Mouse (Mus musculus) gastrocnemius, adult 2 months (tissue): ENCODE measurements around the gene Tomm34. TPM values are rescaled to one million over a fixed set of nuclear protein-coding genes. Genes with fewer than 3 reads are reported as not detected.

ENCODE experiments used
- DNase-seq: peaks from one replicate; pipeline ENCODE4 v3.0.0; 2022
- H3K27ac ChIP-seq: fragments of 200-600 bp; 2 replicates; pipeline ENCODE4 v1.8.1; 2022; ENCODE audit warnings: mild to moderate bottlenecking
- H3K4me3 ChIP-seq: fragments of 200-600 bp; 2 replicates; pipeline ENCODE4 v1.8.1; 2022; ENCODE audit warnings: mild to moderate bottlenecking, moderate library complexity
- CTCF ChIP-seq: fragments of 200-600 bp; IDR thresholded peaks from 2 replicates; pipeline ENCODE4 v1.8.1; 2022; ENCODE audit warnings: antibody characterized with exemption, mild to moderate bottlenecking, moderate library complexity
- intact Hi-C: fragments of 180-260 bp; cut with DNase I; formaldehyde crosslinking; loops from one replicate; pipeline ENCODE4 v1.15.1; 2025
- long read RNA-seq, 2 experiments: library from polyadenylated mRNA; stranded (forward); transcript quantifications; one replicate each; pipeline ENCODE4 v2.0.0; 2021
- total RNA-seq, 2 experiments: library from RNA; stranded (reverse); gene quantifications; 2 replicates each; pipeline ENCODE4 v1.2.3; 2021

The Tomm34 gene
- 10 to 100 TPM; 12.5 to 16.3 TPM for total RNA-seq
- long read RNA-seq, experiment 1, transcript Tomm34-202 (7 exons, 1,923 nt), result major isoform, 17 of 23 reads
- long read RNA-seq, experiment 1, partial matches to known transcripts, result 1 of 23 reads
- long read RNA-seq, experiment 1, other reads (novel, unspliced or antisense), result 2 of 23 reads
- long read RNA-seq, experiment 2, transcript Tomm34-202 (7 exons, 1,923 nt), result major isoform, 16 of 19 reads
- long read RNA-seq, experiment 2, partial matches to known transcripts, result 1 of 19 reads
- long read RNA-seq, experiment 2, other reads (novel, unspliced or antisense), result 0 of 19 reads

DNA sequence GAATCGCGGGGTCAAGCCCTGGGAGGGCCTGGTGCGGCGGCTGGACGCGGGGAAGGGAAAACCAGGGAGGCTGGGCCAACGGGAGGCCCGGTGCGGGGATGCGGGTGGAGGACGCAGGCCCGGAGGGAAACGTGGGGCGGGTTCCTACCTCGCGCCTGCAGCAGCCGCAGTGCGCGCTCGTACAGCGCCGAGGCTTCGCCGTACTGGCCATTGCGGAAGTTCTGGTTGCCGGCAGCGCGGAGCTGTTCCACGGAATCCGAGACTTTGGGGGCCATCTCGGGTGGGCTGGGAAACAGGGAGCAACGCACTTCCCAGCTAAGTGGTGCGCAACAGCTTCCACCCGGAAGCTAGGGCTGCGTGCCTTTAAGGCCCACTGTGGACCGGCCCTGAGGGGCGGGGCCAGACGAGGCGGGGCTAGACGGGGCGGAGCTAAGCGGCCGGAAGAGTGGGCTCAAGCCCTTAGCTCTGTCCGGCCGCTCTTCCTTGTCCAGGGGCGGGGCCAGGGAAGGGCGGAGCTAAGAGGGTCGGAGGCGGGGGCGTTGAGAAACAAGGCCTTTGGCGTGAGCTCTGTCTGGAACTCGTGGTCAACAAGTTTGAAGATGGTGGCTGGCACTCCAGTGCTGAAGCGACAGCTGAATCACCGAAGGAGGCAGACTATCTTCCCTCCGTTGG, at the start of gene Tomm34:
Gene Tomm34, minus strand, starts transcription at position 405 of the 672 bp plus-strand sequence.
- no peak for TF ChIP-seq CTCF
- Histone ChIP-seq H3K4me3 (peak within 1 kb of the TSS; percentile 99), H3K27ac (peak within 1 kb of the TSS; percentile 90)
- peak; percentile 98 for DNase-seq
- intact Hi-C loops, result loop anchor here (5.0 kb wide), 1 partner anchor 74 kb away; no protein-coding TSS in a partner anchor

DNA sequence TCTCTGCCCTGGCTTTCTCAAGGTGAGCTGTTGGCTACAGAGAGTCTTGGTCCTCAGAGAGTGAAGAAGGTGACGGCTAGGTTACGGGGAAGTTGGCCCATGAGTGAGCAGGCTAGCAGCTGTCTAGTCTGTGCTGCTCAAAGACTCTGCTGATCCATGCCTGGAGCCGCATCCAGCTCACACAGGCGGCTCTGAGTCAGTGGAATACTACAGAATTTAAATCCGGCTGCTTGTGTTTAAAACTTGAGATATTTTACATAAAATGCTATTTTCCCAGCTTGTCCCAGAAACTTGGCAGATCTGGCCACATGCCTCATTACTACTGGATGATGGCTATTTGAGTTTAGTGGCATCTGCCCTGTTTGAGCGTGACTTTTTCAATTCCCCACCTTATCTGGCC, 48.5 kb upstream of the Tomm34 start:
- intact Hi-C loops, result no loop called here
- Histone ChIP-seq H3K4me3 (no peak overlapping the region), H3K27ac (no peak overlapping the region)
- no peak for DNase-seq
- no peak for TF ChIP-seq CTCF

DNA sequence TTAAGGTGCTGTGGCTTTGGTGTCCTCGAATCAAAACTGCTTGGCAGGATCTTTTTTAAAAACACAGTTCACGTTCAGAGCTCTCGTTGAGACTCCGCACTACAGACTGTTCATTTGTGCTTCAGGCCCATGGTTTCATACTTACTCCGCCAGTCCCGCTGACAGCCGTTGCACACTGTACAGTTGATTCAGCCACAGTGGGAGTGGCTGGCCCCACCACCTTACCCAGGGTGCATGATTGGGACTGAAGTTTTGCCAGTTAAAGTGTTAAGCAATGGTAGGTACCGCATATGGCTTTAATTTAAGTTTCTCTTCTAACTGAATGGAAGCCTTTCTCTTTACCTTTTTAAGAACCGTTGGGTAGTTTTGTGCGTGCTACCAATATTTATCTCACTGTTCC, 44.6 kb upstream of the Tomm34 start:
- TF ChIP-seq CTCF, result no peak
- Histone ChIP-seq H3K4me3 (no peak overlapping the region), H3K27ac (no peak overlapping the region)
- DNase-seq, result no peak
- intact Hi-C loops, result no loop called here

DNA sequence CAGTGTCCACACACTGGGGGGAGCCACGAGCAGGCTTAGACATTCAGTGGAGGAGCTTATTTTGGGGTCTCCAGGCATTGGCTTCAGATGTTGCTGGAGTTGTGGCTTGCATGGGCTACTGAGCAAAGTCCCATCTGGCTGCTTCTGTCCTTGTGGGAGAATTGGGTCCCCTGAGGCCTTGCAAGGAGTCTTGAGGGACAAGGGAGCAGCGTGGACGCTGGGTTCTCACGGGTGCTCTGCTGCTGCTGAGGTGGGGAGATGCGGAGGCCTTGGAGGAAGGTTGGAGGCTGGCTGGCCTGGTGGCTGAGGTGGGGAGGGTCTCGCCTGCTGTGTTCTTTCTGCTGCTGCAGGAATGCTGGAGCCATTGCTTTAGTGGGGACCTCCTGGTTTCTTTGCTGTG, 43.1 kb upstream of the Tomm34 start:
- no peak for DNase-seq
- intact Hi-C loops, result no loop called here
- H3K4me3 ChIP-seq, result no peak overlapping the region
- H3K27ac ChIP-seq, result no peak overlapping the region
- no peak for TF ChIP-seq CTCF

DNA sequence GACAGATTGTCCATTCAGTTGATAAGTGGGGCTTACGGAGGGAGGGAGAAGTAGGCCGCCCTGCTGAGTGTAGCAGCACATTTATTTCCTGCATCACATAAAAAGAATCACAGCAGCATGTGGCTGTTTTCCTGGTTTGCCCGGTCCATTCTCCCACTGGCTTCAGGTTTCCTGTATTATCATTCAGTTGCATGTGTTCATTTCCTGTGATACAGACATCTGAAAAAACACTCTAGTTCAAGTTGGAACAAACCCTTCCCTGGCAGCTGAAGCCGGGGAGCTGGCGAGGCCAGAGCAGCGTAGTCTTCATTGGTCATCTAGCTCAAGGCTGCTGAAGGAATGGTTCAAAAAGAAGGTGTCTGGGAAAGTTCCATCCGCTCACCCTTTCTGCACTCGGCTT, 40.6 kb upstream of the Tomm34 start:
- TF ChIP-seq CTCF, result no peak
- H3K4me3 ChIP-seq, result no peak overlapping the region
- no peak for DNase-seq
- intact Hi-C loops, result no loop called here
- H3K27ac ChIP-seq, result peak overlapping the region; percentile 54; the same call in 1 of the 2 replicates

DNA sequence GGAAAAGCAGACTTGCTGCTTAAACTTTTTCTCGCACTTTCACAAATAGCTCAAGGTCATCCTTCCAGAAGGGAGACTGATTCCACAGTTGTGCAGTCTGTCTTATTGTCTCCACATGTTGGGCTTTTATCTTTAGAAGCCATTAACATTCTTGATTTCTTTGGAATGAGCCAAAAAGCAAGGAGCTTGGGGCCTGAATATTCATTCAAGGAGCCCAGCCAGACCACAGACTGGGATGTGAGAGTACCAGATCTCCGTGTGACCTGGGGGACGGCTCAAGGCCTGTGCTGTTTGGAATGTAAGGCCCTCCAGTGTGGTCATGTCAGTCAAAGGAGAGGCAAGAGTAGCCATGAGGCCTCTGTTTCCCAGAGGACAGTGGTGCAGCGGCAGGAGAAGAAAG, 37.5 kb upstream of the Tomm34 start:
- intact Hi-C loops, result no loop called here
- peak; percentile 34 for DNase-seq
- H3K27ac ChIP-seq, result peak overlapping the region; percentile 49

DNA sequence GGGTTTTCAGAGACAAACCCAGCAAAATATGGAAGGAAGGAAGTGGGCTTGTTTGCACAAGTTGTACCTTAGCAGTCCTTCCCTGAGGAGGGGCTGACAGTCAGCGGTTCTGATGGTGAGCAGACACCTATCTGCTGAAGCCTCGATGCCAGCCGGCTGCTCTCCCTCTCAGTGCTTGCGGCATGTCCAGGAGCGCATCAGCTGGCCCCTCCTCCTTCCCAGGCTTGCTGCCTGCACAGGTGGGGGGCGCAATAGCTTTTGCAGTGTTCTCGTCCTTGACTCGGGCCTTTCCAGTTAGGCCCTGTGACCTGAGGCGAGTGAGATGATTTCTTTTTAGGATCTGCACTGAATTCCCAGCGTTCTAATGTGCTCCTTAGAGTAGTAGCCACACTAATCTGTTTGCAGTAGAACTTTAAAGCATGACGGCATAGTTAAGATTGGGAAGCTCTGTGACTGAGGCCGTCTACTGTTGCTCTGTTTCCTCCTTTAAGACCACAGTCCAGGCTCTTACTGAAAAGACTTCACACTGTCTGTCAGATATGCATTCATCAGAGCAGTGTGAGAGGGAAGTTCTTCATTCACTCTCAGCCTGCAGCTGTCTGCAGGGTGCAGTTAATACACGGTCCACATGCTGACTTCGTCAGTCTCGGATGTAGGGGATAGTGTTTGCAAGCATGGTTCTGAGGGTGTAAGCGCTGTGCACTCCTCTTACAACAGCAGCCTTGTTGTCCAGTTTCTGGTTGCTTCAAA, 36.3 kb upstream of the Tomm34 start:
- peak overlapping the region; percentile 24 for H3K27ac ChIP-seq
- intact Hi-C loops, result no loop called here
- DNase-seq, result no peak
- H3K4me3 ChIP-seq, result no peak overlapping the region
- no peak for TF ChIP-seq CTCF

More for the DNA sequence above, 37.5 kb upstream of the Tomm34 start:
- no peak for TF ChIP-seq CTCF
- no peak overlapping the region for H3K4me3 ChIP-seq

DNA sequence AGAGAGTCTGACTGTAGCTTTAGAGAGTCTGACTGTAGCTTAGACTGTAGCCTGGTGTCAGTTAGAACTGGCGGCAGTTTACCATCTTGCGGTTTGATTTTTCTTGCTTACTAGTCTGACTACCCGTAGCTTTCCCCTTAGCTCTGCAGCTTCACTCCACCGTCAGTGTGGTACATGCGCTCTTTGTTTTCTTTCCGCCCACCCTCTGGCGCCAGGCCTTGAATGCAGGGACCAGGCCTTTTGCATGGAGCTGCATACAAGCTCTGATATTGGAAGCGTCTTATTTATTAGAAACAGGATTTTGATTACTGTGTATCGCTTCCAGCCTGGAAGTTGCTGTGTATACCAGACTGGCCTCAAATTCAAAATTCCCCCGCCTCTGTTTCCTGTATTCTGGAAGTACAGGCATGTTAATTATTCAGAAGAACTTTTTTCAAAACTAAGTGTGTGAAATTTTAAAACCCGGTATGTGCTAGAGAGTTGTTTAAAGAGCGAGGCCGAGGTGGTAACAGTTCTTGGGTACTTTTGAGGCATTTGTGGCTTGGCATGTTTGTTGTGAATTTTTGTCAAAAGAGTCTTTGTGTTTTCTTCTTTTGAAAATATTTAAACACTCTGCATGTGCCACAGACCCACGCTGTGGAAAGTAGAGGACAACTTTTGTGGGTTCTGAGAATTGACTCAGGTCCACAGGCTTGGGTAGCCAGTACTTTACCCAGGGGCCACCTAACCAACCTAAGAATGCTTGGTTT, 35.5 kb upstream of the Tomm34 start:
- Histone ChIP-seq H3K4me3 (no peak overlapping the region), H3K27ac (peak overlapping the region; percentile 43; the same call in 1 of the 2 replicates)
- no peak for TF ChIP-seq CTCF
- intact Hi-C loops, result no loop called here
- no peak for DNase-seq

DNA sequence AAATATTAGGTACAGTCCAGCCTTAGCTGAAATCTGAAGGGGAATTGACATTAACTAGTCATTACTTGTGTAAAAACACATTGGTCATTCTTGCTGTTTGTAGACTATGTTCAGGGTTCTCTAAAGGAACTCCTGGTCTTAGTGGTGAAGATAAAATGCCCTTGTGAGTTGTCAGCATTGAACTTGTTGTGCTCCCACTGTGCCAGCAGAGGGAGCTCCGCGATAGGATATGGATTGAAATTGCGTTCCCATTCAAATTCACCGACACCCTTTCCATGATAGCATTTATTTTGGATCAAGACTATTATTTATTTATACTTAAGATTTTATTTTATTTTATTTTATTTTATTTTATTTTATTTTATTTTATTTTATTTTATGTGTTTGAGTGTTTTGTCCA, 32.5 kb upstream of the Tomm34 start:
- H3K4me3 ChIP-seq, result no peak overlapping the region
- no peak overlapping the region for H3K27ac ChIP-seq
- peak; percentile 98 for TF ChIP-seq CTCF
- DNase-seq, result peak; percentile 64
- intact Hi-C loops, result loop anchor here (1.0 to 5.0 kb wide), 3 partner anchors 77 to 284 kb away; partner anchors contain the start of gene Slpi

DNA sequence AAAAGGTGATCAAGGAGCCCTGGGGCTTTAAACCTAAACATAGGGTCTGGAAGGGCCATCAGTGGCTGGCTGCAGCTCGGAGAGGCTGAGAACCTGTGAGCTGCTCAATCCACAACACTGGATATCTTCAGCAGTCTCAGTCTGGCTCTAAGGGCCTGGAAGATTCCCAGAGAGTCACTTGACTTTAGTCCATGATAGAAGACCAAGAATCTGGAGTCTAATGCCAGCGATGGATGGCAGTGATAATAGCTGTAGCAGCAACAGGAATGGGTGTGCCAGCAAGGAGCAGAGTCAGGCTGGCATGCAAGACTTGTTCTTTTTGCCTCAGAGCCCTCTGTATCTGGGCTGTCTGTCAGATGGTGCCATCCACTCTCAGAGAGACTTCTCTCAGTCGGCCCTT, 31.4 kb upstream of the Tomm34 start:
- DNase-seq, result no peak
- H3K27ac ChIP-seq, result no peak overlapping the region
- no peak for TF ChIP-seq CTCF
- no peak overlapping the region for H3K4me3 ChIP-seq
- intact Hi-C loops, result loop anchor here (5.0 kb wide), 2 partner anchors 245 to 285 kb away; partner anchors contain the start of gene Slpi

DNA sequence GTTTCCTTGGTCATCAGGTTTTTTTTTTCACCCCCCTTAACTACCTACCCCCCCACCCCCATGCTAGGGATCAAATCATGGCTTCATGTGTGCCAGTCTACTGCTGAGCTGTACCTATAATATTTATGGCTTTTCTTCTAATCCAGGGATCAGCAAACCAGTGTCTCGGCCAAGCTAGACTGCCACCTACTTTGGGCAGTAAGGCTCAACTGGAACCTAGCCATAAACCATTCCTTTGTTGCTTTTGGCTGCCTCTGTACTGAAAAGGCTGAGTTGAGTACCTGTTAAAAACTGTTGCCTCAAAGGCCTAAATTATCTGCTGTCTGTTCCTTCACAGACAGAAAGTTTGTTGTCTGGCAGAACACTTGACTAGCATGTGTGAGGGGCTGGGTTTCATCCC, 31.0 kb upstream of the Tomm34 start:
- no peak for TF ChIP-seq CTCF
- DNase-seq, result no peak
- Histone ChIP-seq H3K4me3 (no peak overlapping the region), H3K27ac (no peak overlapping the region)
- intact Hi-C loops, result loop anchor here (5.0 kb wide), 2 partner anchors 245 to 285 kb away; partner anchors contain the start of gene Slpi

DNA sequence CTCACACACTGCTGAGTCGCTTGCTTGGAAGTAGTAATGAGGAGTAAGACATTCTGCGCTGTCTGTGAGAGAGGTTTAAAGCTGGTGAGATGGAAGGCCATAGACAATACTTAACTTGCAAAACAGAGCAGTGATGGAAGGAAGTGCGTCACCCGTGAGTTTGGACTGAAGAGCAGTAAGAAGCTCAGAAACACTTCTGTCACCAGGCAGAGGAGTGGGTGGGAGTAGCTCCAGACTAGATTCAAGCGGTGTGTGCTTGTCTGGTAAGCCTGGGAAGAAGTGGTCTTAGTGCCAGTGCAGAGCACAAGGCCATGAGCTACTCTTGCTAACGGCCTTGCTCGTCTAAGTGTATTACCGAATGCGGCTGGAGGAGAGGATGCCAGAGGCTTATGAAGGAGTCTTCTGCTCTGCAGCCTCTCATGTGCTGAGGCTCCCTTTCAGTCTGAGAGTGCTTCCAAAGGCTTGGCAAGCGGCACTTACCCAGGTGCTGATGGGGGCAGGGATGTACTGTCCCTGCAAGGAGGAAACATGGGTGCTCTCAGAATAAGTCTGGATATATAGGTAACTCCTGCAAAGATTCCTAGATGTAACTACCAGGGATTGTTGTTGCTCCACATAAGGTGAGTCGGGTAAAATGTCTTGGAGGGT, 27.8 kb upstream of the Tomm34 start:
- DNase-seq, result peak; percentile 74
- intact Hi-C loops, result no loop called here

More for the DNA sequence above, 27.8 kb upstream of the Tomm34 start:
- no peak for TF ChIP-seq CTCF
- Histone ChIP-seq H3K4me3 (no peak overlapping the region), H3K27ac (no peak overlapping the region)
